In the genomic region with DNA sequence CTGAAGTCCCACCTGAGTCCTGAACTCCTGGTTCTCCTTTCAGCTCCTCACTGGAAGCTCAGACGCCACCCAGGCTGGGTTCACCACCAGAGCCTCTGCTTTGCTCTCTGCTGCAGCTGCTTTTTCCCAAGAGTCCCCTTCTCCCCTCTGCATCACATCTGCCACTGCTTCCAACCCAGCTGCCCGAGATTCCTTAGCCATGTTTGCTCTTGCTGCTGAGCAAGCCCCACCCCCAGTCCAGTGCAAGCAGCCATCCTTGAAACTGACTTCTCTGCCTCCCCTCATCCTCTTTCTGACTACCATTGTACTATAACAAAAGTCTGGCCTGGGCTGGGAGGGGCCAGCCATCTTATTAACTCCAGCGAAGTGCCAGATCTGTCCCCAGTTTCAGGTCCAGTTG, we compare ENCODE assay signal across 24 mouse cellular contexts.
A peak's percentile ranks its signal among the peaks of the same experiment; 100 is the strongest.
DNase-seq lines count a peak whose midpoint lies in the region; ATAC-seq and TF ChIP-seq lines count a peak whose summit lies in the region.
"Had no signal": no experiment of that assay in that cellular context is flagged by ENCODE, and none has a peak within 500 bp of the region (broad histone marks: within the 10 kb centered on the region; RNA-seq: fewer than 3 reads in every experiment).

No protein-coding gene starts in this region.

- DNase-seq in intestine, embryonic 14.5 days (ENCODE audit: low spot score): peak; percentile 58
- peak; percentile 20 for DNase-seq in lung, postnatal 0 days (ENCODE audit: low spot score)
- DNase-seq in lung, adult 2 months: no peak
- DNase-seq in embryo, embryonic 10.5 days (ENCODE audit: low spot score): peak; percentile 43
- peak; percentile 21 for DNase-seq in embryo, embryonic 9.5 days (ENCODE audit: extremely low spot score)
- DNase-seq in layer of hippocampus, adult 11-12 months (ENCODE audit: low spot score): no peak
- DNase-seq: adrenal gland, adult 2 months; cerebellum, adult 11-12 months; cerebellum, postnatal 10 days; gastrocnemius, adult 2 months; heart, postnatal 4 days; kidney, adult 18-20 months; kidney, postnatal 36 days; layer of hippocampus, adult 9-11 months; right cerebral cortex, postnatal 14 days; thymus, adult 2 months; thymus, postnatal 4 days had no signal

- WGBS in intestine, embryonic 14.5 days: 33% methylated on average over 3 of the region's 3 CpGs
- 32% methylated on average over 3 of the region's 3 CpGs for WGBS in intestine, postnatal 0 days
- 33% methylated on average over 3 of the region's 3 CpGs for WGBS in lung, postnatal 0 days
- WGBS in lung, adult 2 months: 59% methylated on average over 3 of the region's 3 CpGs

- no peaks in the 10 kb centered on the region for H3K9me3 ChIP-seq in intestine, embryonic 14.5 days (ENCODE audit: control insufficient read depth, low read length)
- no peaks in the 10 kb centered on the region for H3K9me3 ChIP-seq in intestine, postnatal 0 days (ENCODE audit: control insufficient read depth)
- no peaks in the 10 kb centered on the region for H3K9me3 ChIP-seq in lung, postnatal 0 days (ENCODE audit: low read length)
- H3K9me3 ChIP-seq: heart, embryonic 15.5 days; limb, embryonic 13.5 days; liver, embryonic 12.5 days; megakaryocyte, embryonic 14.5 days had no signal

- H3K4me1 ChIP-seq in intestine, embryonic 14.5 days (replicated peaks; ENCODE audit: control insufficient read depth, insufficient read depth, low read length): 0 out of 2 replicates have a peak, but pooled peaks cover 3% of the 10 kb centered on the region
- no peaks in the 10 kb centered on the region for H3K4me1 ChIP-seq in intestine, postnatal 0 days (replicated peaks; ENCODE audit: control insufficient read depth, insufficient read depth, low read length)
- no peaks in the 10 kb centered on the region for H3K4me1 ChIP-seq in lung, postnatal 0 days (ENCODE audit: insufficient read depth, low read depth, low read length)
- H3K4me1 ChIP-seq in lung, adult 2 months (ENCODE audit: control insufficient read depth, insufficient read depth, low read length): no peaks in the 10 kb centered on the region
- H3K4me1 ChIP-seq: heart, embryonic 15.5 days; liver, embryonic 12.5 days; megakaryocyte, embryonic 14.5 days had no signal

- H3K36me3 ChIP-seq in intestine, embryonic 14.5 days (ENCODE audit: control insufficient read depth, insufficient read depth, low read length): no peaks in the 10 kb centered on the region
- no peaks in the 10 kb centered on the region for H3K36me3 ChIP-seq in intestine, postnatal 0 days (ENCODE audit: control insufficient read depth, insufficient read depth)
- H3K36me3 ChIP-seq in lung, postnatal 0 days (ENCODE audit: insufficient read depth, low read length): no peaks in the 10 kb centered on the region
- H3K36me3 ChIP-seq: heart, embryonic 15.5 days; limb, embryonic 13.5 days; liver, embryonic 12.5 days had no signal

- no peak overlapping the region for H3K27ac ChIP-seq in intestine, embryonic 14.5 days (ENCODE audit: low read depth)
- no peak overlapping the region for H3K27ac ChIP-seq in intestine, postnatal 0 days (ENCODE audit: low read depth, low read length)
- no peak overlapping the region for H3K27ac ChIP-seq in lung, postnatal 0 days (ENCODE audit: low read length)
- H3K27ac ChIP-seq: gastrocnemius, adult 2 months; heart, embryonic 15.5 days; limb, embryonic 13.5 days; liver, embryonic 12.5 days; stomach, postnatal 0 days had no signal

- TF ChIP-seq EP300 in lung, postnatal 0 days (IDR thresholded peaks at IDR 0.05): no peak

- no peak for TF ChIP-seq CTCF in intestine, postnatal 0 days (IDR thresholded peaks at IDR 0.05; ENCODE audit: low read depth)
- no peak for TF ChIP-seq CTCF in lung, postnatal 0 days (IDR thresholded peaks at IDR 0.05)
- TF ChIP-seq CTCF in lung, adult 2 months (IDR thresholded peaks at IDR 0.05; ENCODE audit: insufficient read depth, low read length): no peak

- no peak overlapping the region for H3K9ac ChIP-seq in intestine, embryonic 14.5 days (ENCODE audit: low read length)
- no peak overlapping the region for H3K9ac ChIP-seq in intestine, postnatal 0 days (ENCODE audit: low read depth, low read length)
- no peak overlapping the region for H3K9ac ChIP-seq in lung, postnatal 0 days (replicated peaks; ENCODE audit: low read depth)
- H3K9ac ChIP-seq: heart, embryonic 15.5 days; limb, embryonic 13.5 days; liver, embryonic 12.5 days had no signal

- H3K27me3 ChIP-seq in intestine, embryonic 14.5 days (replicated peaks; ENCODE audit: control insufficient read depth, insufficient read depth, low read length): no peaks in the 10 kb centered on the region
- no peaks in the 10 kb centered on the region for H3K27me3 ChIP-seq in intestine, postnatal 0 days (replicated peaks; ENCODE audit: control insufficient read depth, insufficient read depth, low read length)
- H3K27me3 ChIP-seq in lung, postnatal 0 days (replicated peaks; ENCODE audit: insufficient read depth, low read length): no peaks in the 10 kb centered on the region; the same call in 1 of the 2 replicates
- H3K27me3 ChIP-seq: heart, embryonic 15.5 days; liver, embryonic 12.5 days; megakaryocyte, embryonic 14.5 days had no signal

- no peak overlapping the region for H3K4me2 ChIP-seq in intestine, embryonic 14.5 days (ENCODE audit: low read length)
- no peak overlapping the region for H3K4me2 ChIP-seq in intestine, postnatal 0 days (replicated peaks; ENCODE audit: low read depth)
- H3K4me2 ChIP-seq in lung, postnatal 0 days (replicated peaks; ENCODE audit: low read depth, low read length): no peak overlapping the region
- H3K4me2 ChIP-seq: heart, embryonic 15.5 days; limb, embryonic 13.5 days; liver, embryonic 12.5 days had no signal

- ATAC-seq in intestine, embryonic 14.5 days (replicated peaks; ENCODE audit: low FRiP score, low TSS enrichment, low read depth): no peak
- no peak for ATAC-seq in intestine, postnatal 0 days
- no peak for ATAC-seq in lung, postnatal 0 days
- ATAC-seq: liver, embryonic 12.5 days; midbrain, embryonic 16.5 days had no signal

- TF ChIP-seq POLR2A in lung, adult 2 months (IDR thresholded peaks at IDR 0.05; ENCODE audit: borderline replicate concordance, extremely low read depth, low read depth, low read length): no peak

- no peak overlapping the region for H3K4me3 ChIP-seq in intestine, embryonic 14.5 days (ENCODE audit: low read depth, low read length)
- no peak overlapping the region for H3K4me3 ChIP-seq in intestine, postnatal 0 days (ENCODE audit: low read depth, low read length)
- H3K4me3 ChIP-seq in lung, postnatal 0 days (ENCODE audit: low read depth, low read length): no peak overlapping the region
- no peak overlapping the region for H3K4me3 ChIP-seq in lung, adult 2 months (replicated peaks; ENCODE audit: extremely low read depth, low read depth, low read length)
- H3K4me3 ChIP-seq: gastrocnemius, adult 2 months; heart, embryonic 15.5 days; limb, embryonic 13.5 days; liver, embryonic 12.5 days; megakaryocyte, embryonic 14.5 days had no signal

Comparison
In these comparisons a context has a peak if more than half of its experiments do, and no peak if none do; other contexts are left out.
1. DNase-seq: peak in intestine, embryonic 14.5 days (single experiment), lung, postnatal 0 days (single experiment), embryo, embryonic 10.5 days (single experiment) and embryo, embryonic 9.5 days (single experiment); none in lung, adult 2 months (single experiment) and layer of hippocampus, adult 11-12 months (single experiment).